Mouse (Mus musculus) ES-E14 (cell line): ENCODE measurements around the gene Foxp4.

Source experiments
- CHD2 ChIP-seq: IDR thresholded peaks from 2 replicates; pipeline ENCODE4 v1.6.1; 2014; ENCODE audit warnings: mild to moderate bottlenecking, low read depth, low read length, inconsistent platforms
- HCFC1 ChIP-seq: IDR thresholded peaks from 2 replicates; pipeline ENCODE4 v1.6.1; 2012; ENCODE audit warnings: low read length, inconsistent platforms, borderline replicate concordance; ENCODE audit not compliant: insufficient read depth
- ZC3H11A ChIP-seq: IDR thresholded peaks from 2 replicates; pipeline ENCODE4 v1.6.1; 2012; ENCODE audit warnings: low read depth, mild to moderate bottlenecking, inconsistent platforms, low read length, borderline replicate concordance
- ZNF384 ChIP-seq: IDR thresholded peaks from 2 replicates; pipeline ENCODE4 v1.6.1; 2012; ENCODE audit warnings: low read depth, low read length, inconsistent platforms

DNA sequence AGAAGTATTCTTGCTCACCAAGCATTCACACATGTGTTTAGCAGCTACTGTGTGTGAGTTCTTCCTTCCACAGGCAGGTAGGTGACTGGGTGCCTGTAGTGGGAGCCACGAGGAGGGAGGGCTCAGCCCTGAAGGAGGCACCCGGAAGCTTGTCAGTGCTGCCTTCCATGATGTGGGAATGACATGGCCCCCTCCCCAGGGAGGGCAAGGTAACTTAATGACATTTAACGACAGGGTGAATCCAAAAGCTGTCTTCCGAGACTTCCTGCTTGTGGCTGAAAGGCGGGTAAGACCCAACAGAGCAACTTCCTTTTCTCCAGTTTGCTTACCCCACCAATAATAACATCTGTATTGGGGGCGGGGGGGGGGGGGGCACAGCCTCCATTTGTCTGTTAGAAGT lies 23.7 kb downstream of the Foxp4 start:
- TF ChIP-seq CHD2: no peak
- TF ChIP-seq ZNF384: no peak
- TF ChIP-seq ZC3H11A: no peak
- TF ChIP-seq HCFC1: no peak
